Mouse (Mus musculus) stomach, embryonic 14.5 days (tissue): ENCODE data around the gene Lamtor1. TPM values are rescaled to one million over a fixed set of nuclear protein-coding genes. Genes with fewer than 3 reads are reported as not detected.

Experiments
- ATAC-seq: fragments of 200-750 bp; cut with Nextera tagmentation; 2 replicates; pipeline ENCODE4 v1.8.0; 2017; ENCODE audit warnings: low read depth, moderate TSS enrichment; ENCODE audit not compliant: insufficient number of reproducible peaks, insufficient read depth, low FRiP score
- H3K27ac ChIP-seq: fragments of 300-500 bp; sonication (generic); 2 replicates; pipeline ENCODE4 v1.5.1; 2014; ENCODE audit warnings: mild to moderate bottlenecking, low read length, moderate library complexity, mixed read lengths
- H3K27me3 ChIP-seq: fragments of 300-500 bp; sonication (generic); 2 replicates; pipeline ENCODE4 v1.6.1; 2014; ENCODE audit warnings: low read length, control low read depth, mixed read lengths; ENCODE audit not compliant: control insufficient read depth, insufficient read depth
- H3K36me3 ChIP-seq: fragments of 300-500 bp; sonication (generic); 2 replicates; pipeline ENCODE4 v1.6.1; 2014; ENCODE audit warnings: mild to moderate bottlenecking, control low read depth, low read length, moderate library complexity, mixed read lengths; ENCODE audit not compliant: control insufficient read depth, insufficient read depth
- H3K4me1 ChIP-seq: fragments of 300-500 bp; sonication (generic); 2 replicates; pipeline ENCODE4 v1.6.1; 2014; ENCODE audit warnings: low read length, control low read depth, mixed read lengths; ENCODE audit not compliant: control insufficient read depth, insufficient read depth
- H3K4me2 ChIP-seq: fragments of 300-500 bp; sonication (generic); replicated peaks from 2 replicates; pipeline ENCODE4 v1.6.1; 2014; ENCODE audit warnings: low read depth, low read length, control low read depth
- H3K4me3 ChIP-seq: fragments of 300-500 bp; sonication (generic); 2 replicates; pipeline ENCODE4 v1.5.1; 2014; ENCODE audit warnings: low read depth, low read length, control low read depth
- H3K9ac ChIP-seq: fragments of 300-500 bp; sonication (generic); replicated peaks from 2 replicates; pipeline ENCODE4 v1.6.1; 2014; ENCODE audit warnings: low read depth, mild to moderate bottlenecking, control low read depth, low read length, moderate library complexity, mixed read lengths
- H3K9me3 ChIP-seq: fragments of 300-500 bp; sonication (generic); 2 replicates; pipeline ENCODE4 v1.6.1; 2016; ENCODE audit warnings: low read depth, low read length, control low read depth; ENCODE audit not compliant: control insufficient read depth
- WGBS: fragments of 180-500 bp; shearing (Covaris S2); extraction: QIAGEN DNeasy Blood & Tissue Kit; methylation state at CpG from one replicate; pipeline ENCODE4 v1.1.7; 2014; 5-methylcytosine and 5-hydroxymethylcytosine counted together
- polyA plus RNA-seq: library from polyadenylated mRNA; unstranded; fragments of >200 nt; fragmentation: Nextera tagmentation; extraction: Ambion mirVana; gene quantifications from 2 replicates; pipeline ENCODE4 v1.2.1, GENCODE M21; 2014

Lamtor1 gene
- polyA plus RNA-seq, 1 experiment from 2014 or later: 159 TPM

DNA sequence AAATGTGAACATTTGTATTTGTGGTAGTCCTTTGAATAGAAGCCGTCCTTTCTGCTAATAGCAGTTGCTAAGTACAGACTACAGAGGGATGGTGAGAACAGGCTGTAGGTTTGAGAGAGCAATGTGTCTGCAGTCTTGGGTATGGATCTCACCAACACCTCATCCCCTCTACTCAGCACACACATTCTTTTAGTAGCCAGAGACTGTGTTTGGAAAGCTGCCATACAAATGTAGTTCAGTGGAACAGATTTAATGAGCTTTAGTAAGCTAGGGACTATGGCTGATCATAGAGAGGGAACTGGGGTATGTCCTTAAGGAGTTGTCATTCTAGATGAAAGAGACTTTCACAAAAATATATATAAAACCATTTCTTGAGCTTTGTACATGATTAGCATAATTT lies 61.6 kb downstream of the Lamtor1 start:
- WGBS: 91% methylated on average over 1 of the region's 1 CpGs
- Histone ChIP-seq H3K27me3 (no peaks in the 10 kb centered on the region), H3K4me2 (no peak overlapping the region), H3K9ac (no peak overlapping the region), H3K9me3 (no peaks in the 10 kb centered on the region), H3K4me1 (peaks cover 9% of the 10 kb centered on the region), H3K27ac (no peak overlapping the region), H3K4me3 (no peak overlapping the region), H3K36me3 (no peaks in the 10 kb centered on the region)
- no peak for ATAC-seq

GRCm38 (mm10) chr7:101968751-101969150 lies 63.0 kb downstream of the Lamtor1 start:
- H3K9ac ChIP-seq: no peak overlapping the region
- peak overlapping the region; percentile 100; the same call in 1 of the 2 replicates for H3K27ac ChIP-seq
- H3K27me3 ChIP-seq: no peaks in the 10 kb centered on the region
- no peak for ATAC-seq
- no peaks in the 10 kb centered on the region for H3K9me3 ChIP-seq
- peaks cover 18% of the 10 kb centered on the region for H3K4me1 ChIP-seq
- no peaks in the 10 kb centered on the region for H3K36me3 ChIP-seq
- peak overlapping the region; percentile 57 for H3K4me2 ChIP-seq
- H3K4me3 ChIP-seq: no peak overlapping the region
- WGBS: 50% methylated on average over 2 of the region's 2 CpGs

DNA sequence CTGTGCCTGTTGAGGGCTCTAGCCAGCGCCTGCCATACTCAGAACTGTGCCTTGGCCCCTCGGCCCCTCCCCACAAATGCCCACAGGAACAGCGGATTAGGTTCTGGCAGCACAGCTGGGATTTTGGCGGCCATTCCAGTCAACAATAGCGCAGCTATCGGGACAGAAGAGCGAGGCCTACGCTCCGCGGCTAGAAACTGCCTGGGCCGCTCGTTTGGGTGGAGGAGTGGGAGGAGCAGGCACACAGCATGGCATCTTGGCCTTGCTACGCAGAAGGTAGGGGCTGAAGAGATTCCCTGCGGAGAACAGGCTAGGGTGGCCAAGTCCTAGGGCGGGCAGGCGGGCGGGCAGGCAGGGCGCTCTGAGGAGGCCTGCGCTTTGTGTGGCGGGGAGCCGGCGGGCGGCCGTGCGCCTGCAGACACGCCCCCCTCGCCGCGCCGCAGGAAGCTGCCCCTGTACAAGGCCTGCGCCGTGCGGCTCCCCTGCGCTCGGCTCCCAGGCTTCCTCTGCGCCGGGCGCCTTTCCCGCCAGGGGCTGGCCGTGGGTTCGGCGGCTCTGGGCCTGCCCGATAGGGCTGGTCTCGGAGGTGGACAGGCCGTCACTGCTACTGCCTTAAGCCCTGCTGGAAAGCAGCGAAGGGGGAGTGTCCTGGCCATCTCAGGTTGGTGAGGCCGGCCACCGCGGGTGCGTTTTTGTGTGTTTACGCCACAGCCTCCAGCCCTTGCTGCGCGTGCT lies 64.2 kb downstream of the Lamtor1 start:
- H3K27me3 ChIP-seq: no peaks in the 10 kb centered on the region
- H3K4me2 ChIP-seq: peak overlapping the region; percentile 57
- under 1% methylated on average over 53 of the region's 53 CpGs for WGBS
- no peaks in the 10 kb centered on the region for H3K36me3 ChIP-seq
- ATAC-seq: peak; percentile 89
- H3K4me1 ChIP-seq: peaks cover 25% of the 10 kb centered on the region
- H3K27ac ChIP-seq: peak overlapping the region; percentile 100
- H3K4me3 ChIP-seq: peak overlapping the region; percentile 74
- no peaks in the 10 kb centered on the region for H3K9me3 ChIP-seq
- H3K9ac ChIP-seq: peak overlapping the region; percentile 89

DNA sequence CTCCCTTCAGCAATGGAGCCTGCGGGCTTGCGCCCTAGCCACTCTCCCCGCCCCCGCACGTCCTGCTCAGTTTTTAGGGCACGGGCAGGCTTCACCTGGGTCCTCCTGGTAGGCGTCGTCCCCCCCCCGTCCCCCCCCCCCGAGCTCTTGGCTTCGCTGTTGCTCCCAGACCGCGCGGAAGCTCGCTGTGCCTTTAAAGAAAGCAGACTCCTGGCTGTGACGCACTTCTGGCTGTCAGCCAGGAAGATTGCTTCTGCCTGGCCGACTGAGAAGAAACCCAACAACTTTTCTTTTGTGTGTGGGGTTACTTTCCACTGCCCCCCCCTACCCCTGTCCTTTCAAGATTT lies 64.7 kb downstream of the Lamtor1 start:
- Histone ChIP-seq H3K4me3 (peak overlapping the region; percentile 74), H3K27ac (peak overlapping the region; percentile 100), H3K9me3 (no peaks in the 10 kb centered on the region), H3K4me1 (peaks cover 25% of the 10 kb centered on the region), H3K4me2 (peak overlapping the region; percentile 57), H3K27me3 (no peaks in the 10 kb centered on the region), H3K9ac (peak overlapping the region; percentile 89), H3K36me3 (no peaks in the 10 kb centered on the region)
- WGBS: 3% methylated on average over 16 of the region's 17 CpGs
- ATAC-seq: peak; percentile 75

GRCm38 (mm10) chr7:101970821-101971461 lies 65.2 kb downstream of the Lamtor1 start:
- Histone ChIP-seq H3K36me3 (no peaks in the 10 kb centered on the region), H3K27me3 (no peaks in the 10 kb centered on the region), H3K4me1 (peaks cover 25% of the 10 kb centered on the region), H3K9me3 (no peaks in the 10 kb centered on the region), H3K4me3 (peak overlapping the region; percentile 74), H3K9ac (peak overlapping the region; percentile 89), H3K27ac (peak overlapping the region; percentile 100), H3K4me2 (peak overlapping the region; percentile 57)
- WGBS: 2% methylated on average over 19 of the region's 19 CpGs
- peak; percentile 69 for ATAC-seq

DNA sequence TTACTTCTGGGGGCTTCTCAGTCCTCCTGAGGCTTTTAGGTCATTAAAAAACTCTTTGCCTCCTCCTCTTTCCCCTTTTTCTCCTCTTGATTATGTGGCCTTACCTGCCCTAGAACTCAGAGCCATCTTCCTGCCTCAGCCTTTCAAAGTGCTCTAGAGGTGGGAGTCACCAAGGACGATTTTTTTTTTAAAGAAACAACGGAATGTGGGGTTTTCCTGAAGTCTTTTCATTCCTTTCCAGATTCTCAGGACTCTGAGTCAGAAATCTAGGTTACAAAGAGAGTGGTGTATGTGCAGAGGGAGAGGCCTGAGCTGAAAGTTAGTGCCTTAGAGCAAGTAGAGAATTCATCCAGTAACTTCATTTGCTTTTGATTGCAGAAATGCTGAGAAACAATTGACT lies 66.0 kb downstream of the Lamtor1 start:
- H3K4me1 ChIP-seq: peaks cover 25% of the 10 kb centered on the region
- no peaks in the 10 kb centered on the region for H3K27me3 ChIP-seq
- no peaks in the 10 kb centered on the region for H3K9me3 ChIP-seq
- peak overlapping the region; percentile 57 for H3K4me2 ChIP-seq
- peak overlapping the region; percentile 100; the same call in 1 of the 2 replicates for H3K27ac ChIP-seq
- H3K36me3 ChIP-seq: no peaks in the 10 kb centered on the region
- ATAC-seq: no peak
- 46% methylated on average over 2 of the region's 2 CpGs for WGBS
- H3K4me3 ChIP-seq: peak overlapping the region; percentile 74; the same call in 1 of the 2 replicates
- no peak overlapping the region for H3K9ac ChIP-seq

DNA sequence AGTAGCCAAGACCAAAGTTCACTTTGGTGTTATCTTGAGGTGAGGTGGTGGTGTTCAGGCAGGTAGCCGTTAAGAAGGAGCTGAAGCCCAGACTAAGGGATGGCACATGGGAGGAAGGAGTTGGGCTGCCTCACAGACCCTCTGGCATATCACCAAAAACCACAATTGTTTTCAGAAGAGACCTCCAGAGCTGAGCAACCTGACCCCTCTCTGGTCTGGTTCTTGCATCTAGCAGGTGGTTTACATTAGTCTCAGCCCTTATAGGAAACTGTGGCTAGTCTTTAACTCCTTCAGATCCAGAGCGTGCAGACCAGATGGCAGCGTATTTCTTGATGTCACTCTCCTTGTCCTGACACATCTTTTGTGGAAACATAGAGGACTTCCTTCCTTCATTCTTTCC lies 68.0 kb downstream of the Lamtor1 start:
- Histone ChIP-seq H3K4me1 (peaks cover 23% of the 10 kb centered on the region), H3K9me3 (no peaks in the 10 kb centered on the region), H3K36me3 (no peaks in the 10 kb centered on the region), H3K4me2 (no peak overlapping the region; the same call in 1 of the 2 replicates), H3K27ac (no peak overlapping the region), H3K4me3 (no peak overlapping the region), H3K9ac (no peak overlapping the region), H3K27me3 (no peaks in the 10 kb centered on the region)
- no peak for ATAC-seq
- WGBS: 53% methylated on average over 3 of the region's 3 CpGs

GRCm38 (mm10) chr7:101974505-101974904 lies 68.8 kb downstream of the Lamtor1 start:
- H3K9me3 ChIP-seq: no peaks in the 10 kb centered on the region
- 46% methylated on average over 2 of the region's 2 CpGs for WGBS
- peak overlapping the region; percentile 2; the same call in 1 of the 2 replicates for H3K27ac ChIP-seq
- H3K4me1 ChIP-seq: peaks cover 18% of the 10 kb centered on the region
- H3K4me2 ChIP-seq: no peak overlapping the region
- no peaks in the 10 kb centered on the region for H3K36me3 ChIP-seq
- H3K9ac ChIP-seq: no peak overlapping the region
- no peaks in the 10 kb centered on the region for H3K27me3 ChIP-seq
- ATAC-seq: no peak
- no peak overlapping the region for H3K4me3 ChIP-seq
